Comparison of ENCODE assay signal across 7 mouse cellular contexts in the genomic region with DNA sequence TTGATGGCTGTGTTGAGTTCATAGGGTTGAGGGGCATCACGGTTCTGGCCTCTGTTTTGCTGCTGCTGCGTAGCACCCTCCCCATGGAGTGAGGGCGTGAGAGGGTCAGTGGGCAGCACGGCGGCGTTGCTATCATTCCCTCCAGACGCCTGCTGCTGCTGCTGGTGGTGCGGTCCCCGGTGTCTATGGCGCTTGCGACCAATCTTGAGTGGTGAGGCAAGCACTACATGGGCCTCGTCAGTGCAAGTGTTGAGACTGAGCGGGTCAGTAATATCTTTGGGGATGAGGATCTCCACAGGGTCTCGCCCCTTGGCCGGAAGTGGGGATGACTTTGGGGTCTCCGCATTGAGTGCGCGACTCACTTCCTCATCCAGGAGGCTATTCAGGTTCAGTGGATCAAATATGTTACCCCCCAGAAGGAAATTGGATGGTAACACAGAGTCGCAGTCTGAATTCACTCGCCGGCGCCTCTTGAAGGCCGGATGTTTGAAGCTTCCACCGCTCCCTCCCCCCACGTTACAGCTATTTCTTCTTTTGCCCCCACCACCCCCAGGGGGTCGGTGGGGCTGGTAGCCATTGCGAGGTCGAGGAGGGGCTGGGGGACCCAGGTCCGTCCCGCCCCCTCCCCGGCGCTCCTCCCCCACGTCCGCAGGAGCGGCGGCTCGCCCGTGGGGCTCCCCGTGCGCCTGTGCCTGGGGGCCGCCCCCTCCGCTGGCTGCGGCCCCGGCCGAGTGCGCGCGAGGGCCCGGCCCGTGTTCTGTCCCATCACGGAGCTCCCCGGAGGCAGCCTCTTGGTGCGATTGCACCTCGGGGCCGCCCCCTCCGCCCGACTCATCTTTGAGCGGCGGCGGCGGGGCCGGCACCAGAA. TPM values are rescaled to one million over a fixed set of nuclear protein-coding genes. Genes with fewer than 3 reads are reported as not detected.
A peak's percentile ranks its signal among the peaks of the same experiment; 100 is the strongest.
DNase-seq lines count a peak whose midpoint lies in the region; TF ChIP-seq lines count a peak whose summit lies in the region.

No protein-coding gene starts in this region.

- no peak for TF ChIP-seq POLR2A in brain, embryonic 14.5 days (IDR thresholded peaks at IDR 0.05; ENCODE audit: borderline replicate concordance, extremely low read depth, insufficient read depth, insufficient read length, poor library complexity, severe bottlenecking)

- no peak for TF ChIP-seq CTCF in brain, embryonic 14.5 days (IDR thresholded peaks at IDR 0.05; ENCODE audit: borderline replicate concordance, extremely low read depth, insufficient read depth, insufficient read length)

- peak; percentile 42 to 43 for DNase-seq in urinary bladder, postnatal 36 days (ENCODE audit: low spot score in 2 of 2)
- no peak for DNase-seq in urinary bladder, postnatal 25 days (ENCODE audit: low spot score)
- DNase-seq in brain, embryonic 14.5 days (ENCODE audit: low read depth), result peak; percentile 33
- peak; percentile 71 for DNase-seq in gastrocnemius, postnatal 25 days
- peak; percentile 50 for DNase-seq in kidney, adult 9 months
- peak; percentile 71 for DNase-seq in lung, postnatal 10 days
- peak; percentile 28 for DNase-seq in spleen, adult 12 weeks (ENCODE audit: low spot score)

RNA-seq across cellular contexts. Expression of a gene that starts 2.1 kb away (rescaled TPM):
- 35.7 and 38.5 TPM in 2 replicates for polyA plus RNA-seq in brain, embryonic 14.5 days (2012; rRNA removed)
- 10 to 100 TPM; 14.7 to 20.1 TPM for total RNA-seq in gastrocnemius, postnatal 25 days (2021)

RNA-seq across cellular contexts. Expression of a gene that starts 2.2 kb away (rescaled TPM):
- polyA plus RNA-seq in brain, embryonic 14.5 days (2012; rRNA removed), result 8.1 and 8.2 TPM in 2 replicates
- total RNA-seq in gastrocnemius, postnatal 25 days (2021), result under 1 TPM in 1 of 2 experiments, not detected in 1; 0.35 TPM

RNA-seq across cellular contexts. Expression of a gene that starts 6.7 kb away (rescaled TPM):
- 47.7 and 81.6 TPM in 2 replicates for polyA plus RNA-seq in brain, embryonic 14.5 days (2012; rRNA removed)
- total RNA-seq in gastrocnemius, postnatal 25 days (2021), result 1 to 10 TPM; 7.1 to 8.9 TPM

RNA-seq across cellular contexts. Expression of a gene that starts 39.9 kb away (rescaled TPM):
- 51.8 and 53.7 TPM in 2 replicates for polyA plus RNA-seq in brain, embryonic 14.5 days (2012; rRNA removed)
- total RNA-seq in gastrocnemius, postnatal 25 days (2021), result 10 to 100 TPM; 57.8 to 59.1 TPM

RNA-seq across cellular contexts. Expression of a gene that starts 44.0 kb away (rescaled TPM):
- polyA plus RNA-seq in brain, embryonic 14.5 days (2012; rRNA removed), result 208 and 219 TPM in 2 replicates
- total RNA-seq in gastrocnemius, postnatal 25 days (2021), result under 1 TPM; 0.10 to 0.35 TPM
